Mouse (Mus musculus) bone marrow, adult 2 months (tissue): Measurements from ENCODE around the gene Hoxa9.

Experiments
- CTCF ChIP-seq: fragments of 200-500 bp; IDR thresholded peaks from 2 replicates; pipeline ENCODE4 v1.5.1; 2011; ENCODE audit warnings: low read length, control low read depth; ENCODE audit not compliant: control insufficient read depth, insufficient read depth
- POLR2A ChIP-seq: fragments of 200-500 bp; IDR thresholded peaks from 2 replicates; pipeline ENCODE4 v1.6.1; 2011; ENCODE audit warnings: low read depth, mild to moderate bottlenecking, control low read depth, low read length, borderline replicate concordance; ENCODE audit not compliant: control insufficient read depth

DNA sequence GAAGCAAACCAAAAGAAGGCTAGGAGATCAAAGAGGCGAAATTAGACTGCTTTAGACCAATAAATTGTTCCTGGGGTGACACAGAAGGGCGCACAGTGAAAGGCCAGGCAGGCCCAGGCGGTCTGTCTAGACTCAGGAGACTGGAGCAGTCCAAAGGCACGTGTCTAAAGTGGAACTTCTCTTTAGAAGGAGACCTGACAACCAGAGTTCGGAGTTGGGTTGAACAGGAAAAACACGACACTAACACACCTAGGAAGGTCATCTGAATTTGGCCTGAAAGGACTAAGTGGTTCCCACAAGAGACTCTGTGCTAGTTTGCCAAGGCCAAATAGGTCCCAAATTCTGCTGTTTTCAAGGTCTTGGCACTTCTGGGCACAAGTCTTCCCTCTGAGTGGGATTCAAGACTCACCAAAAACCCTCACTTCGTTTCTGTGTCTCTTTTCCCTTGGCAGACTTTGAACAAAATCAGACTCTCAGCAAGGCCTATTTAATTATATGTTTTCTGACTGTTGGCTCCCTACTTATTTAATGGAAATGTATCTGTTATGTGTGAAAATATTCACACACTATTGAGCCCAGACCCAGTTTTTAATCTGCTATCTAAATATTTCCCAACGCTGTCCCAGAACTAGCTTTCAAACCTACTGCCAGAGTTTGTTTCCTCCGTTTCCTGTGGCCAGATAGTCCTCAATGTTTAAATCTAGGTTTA, 11.5 kb downstream of the Hoxa9 start:
- TF ChIP-seq POLR2A (no peak), CTCF (no peak)
